In genomic region chr4:143350047-143351015, GRCm38 (mm10) we compare ENCODE assay signal across 9 mouse cellular contexts. TPM values are rescaled to one million over a fixed set of nuclear protein-coding genes. Genes with fewer than 3 reads are reported as not detected.
A peak's percentile ranks its signal among the peaks of the same experiment; 100 is the strongest.
DNase-seq lines count a peak whose midpoint lies in the region; ATAC-seq and TF ChIP-seq lines count a peak whose summit lies in the region.
"Had no signal": no experiment of that assay in that cellular context is flagged by ENCODE, and none has a peak within 500 bp of the region (broad histone marks: within the 10 kb centered on the region; RNA-seq: fewer than 3 reads in every experiment).

No protein-coding gene starts in this region.

- no peaks in the 10 kb centered on the region for H3K9me3 ChIP-seq in heart, embryonic 10.5 days
- no peaks in the 10 kb centered on the region for H3K9me3 ChIP-seq in ES-E14 (ENCODE audit: control insufficient read depth, insufficient read depth, low read depth, low read length)
- no peaks in the 10 kb centered on the region for H3K9me3 ChIP-seq in embryonic facial prominence, embryonic 10.5 days
- H3K9me3 ChIP-seq in intestine, embryonic 15.5 days, result no peaks in the 10 kb centered on the region

- peak; percentile 41; the same call in 1 of the 2 replicates for ATAC-seq in intestine, embryonic 15.5 days

- TF ChIP-seq POLR2A in olfactory bulb, adult 2 months (IDR thresholded peaks at IDR 0.05; ENCODE audit: insufficient read depth, low read depth, low read length), result no peak

- in situ Hi-C loops in ES-E14 (cut with MboI; ENCODE audit: low sequenced_read_pairs in 2 of 2, unreplicated experiment in 2 of 2), result no loop called here

- WGBS in heart, embryonic 10.5 days, result 2% methylated on average over 72 of the region's 72 CpGs
- WGBS in embryonic facial prominence, embryonic 10.5 days, result 3% methylated on average over 72 of the region's 72 CpGs
- WGBS in intestine, embryonic 15.5 days, result 3% methylated on average over 72 of the region's 72 CpGs
- WGBS in olfactory bulb, adult 2 months, result 5% methylated on average over 72 of the region's 72 CpGs

- no peak for DNase-seq in heart, embryonic 10.5 days (ENCODE audit: low spot score)
- no peak for DNase-seq in heart, postnatal 25 days (ENCODE audit: low spot score)
- DNase-seq in ES-E14 (ENCODE audit: low read depth, low spot score), result no peak
- DNase-seq in embryonic facial prominence, embryonic 10.5 days (ENCODE audit: low spot score), result peak; percentile 44
- DNase-seq in ovary, postnatal 10 days (ENCODE audit: low spot score), result no peak
- DNase-seq in layer of hippocampus, adult 8-10 months (ENCODE audit: low spot score in 2 of 2), result no peak

- H3K36me3 ChIP-seq in heart, embryonic 10.5 days, result no peaks in the 10 kb centered on the region
- H3K36me3 ChIP-seq in ES-E14 (ENCODE audit: control insufficient read depth, insufficient read depth, low read length, poor library complexity, severe bottlenecking), result no peaks in the 10 kb centered on the region
- H3K36me3 ChIP-seq in embryonic facial prominence, embryonic 10.5 days (replicated peaks), result no peaks in the 10 kb centered on the region
- no peaks in the 10 kb centered on the region for H3K36me3 ChIP-seq in intestine, embryonic 15.5 days

- H3K4me1 ChIP-seq in heart, embryonic 10.5 days, result peaks cover 28% of the 10 kb centered on the region
- H3K4me1 ChIP-seq in ES-E14 (ENCODE audit: control insufficient read depth in 2 of 2, insufficient read depth in 2 of 2, low read length in 2 of 2, poor library complexity in 1 of 2), result peaks cover 0 to 7% of the 10 kb centered on the region in 2 experiments; a peak in 1 of 4 replicates
- H3K4me1 ChIP-seq in embryonic facial prominence, embryonic 10.5 days, result peaks cover 23% of the 10 kb centered on the region
- H3K4me1 ChIP-seq in intestine, embryonic 15.5 days (replicated peaks), result peaks cover 13% of the 10 kb centered on the region
- peaks cover 17% of the 10 kb centered on the region for H3K4me1 ChIP-seq in olfactory bulb, adult 2 months (ENCODE audit: control insufficient read depth, insufficient read depth, low read length)

- 0 out of 2 replicates have a peak overlapping the region, but pooled peaks have one; percentile 57 for H3K27ac ChIP-seq in heart, embryonic 10.5 days
- no peak overlapping the region for H3K27ac ChIP-seq in ES-E14 (ENCODE audit: insufficient read depth, low read depth, low read length, poor library complexity, severe bottlenecking)
- H3K27ac ChIP-seq in embryonic facial prominence, embryonic 10.5 days (replicated peaks), result peak overlapping the region; percentile 44; the same call in 1 of the 2 replicates
- no peak overlapping the region for H3K27ac ChIP-seq in intestine, embryonic 15.5 days
- H3K27ac ChIP-seq in olfactory bulb, adult 2 months (ENCODE audit: insufficient read depth, low read depth, low read length), result no peak overlapping the region

- peak overlapping the region; percentile 96 for H3K4me2 ChIP-seq in intestine, embryonic 15.5 days (replicated peaks)

- H3K4me3 ChIP-seq in heart, embryonic 10.5 days, result peak overlapping the region; percentile 72
- H3K4me3 ChIP-seq in ES-E14 (ENCODE audit: insufficient read depth in 1 of 2, low read depth in 1 of 2, low read length in 2 of 2, poor library complexity in 1 of 2, severe bottlenecking in 1 of 2), result peak overlapping the region; percentile 63 to 67
- H3K4me3 ChIP-seq in embryonic facial prominence, embryonic 10.5 days, result peak overlapping the region; percentile 68
- peak overlapping the region; percentile 47 for H3K4me3 ChIP-seq in intestine, embryonic 15.5 days (replicated peaks)
- peak overlapping the region; percentile 42 for H3K4me3 ChIP-seq in olfactory bulb, adult 2 months (ENCODE audit: insufficient read depth, low read depth, low read length)

- H3K27me3 ChIP-seq in heart, embryonic 10.5 days (ENCODE audit: insufficient read depth, poor library complexity, severe bottlenecking), result peaks cover 59% of the 10 kb centered on the region
- peaks cover 68% of the 10 kb centered on the region for H3K27me3 ChIP-seq in embryonic facial prominence, embryonic 10.5 days (replicated peaks; ENCODE audit: low read depth, poor library complexity, severe bottlenecking)
- peaks cover 47% of the 10 kb centered on the region for H3K27me3 ChIP-seq in intestine, embryonic 15.5 days (replicated peaks)

- peak overlapping the region; percentile 25; the same call in 1 of the 2 replicates for H3K9ac ChIP-seq in ES-E14 (ENCODE audit: insufficient read depth, low read depth, low read length, poor library complexity, severe bottlenecking)
- peak overlapping the region; percentile 20 for H3K9ac ChIP-seq in intestine, embryonic 15.5 days

- TF ChIP-seq CTCF in olfactory bulb, adult 2 months (IDR thresholded peaks at IDR 0.05; ENCODE audit: insufficient read depth, low read depth, low read length), result no peak

- intact Hi-C loops in heart, postnatal 25 days (cut with DNase I), result no loop called here

TF ChIP-seq in ES-E14, 5 proteins besides CTCF, POLR2A, EP300 and RAD21:
- TF ChIP-seq ZC3H11A (IDR thresholded peaks at IDR 0.05; ENCODE audit: borderline replicate concordance, low read depth, low read length) (no peak), CHD2 (IDR thresholded peaks at IDR 0.05; ENCODE audit: low read depth, low read length) (no peak), MAFK (IDR thresholded peaks at IDR 0.05; ENCODE audit: insufficient read depth, low read depth, low read length) (no peak), HCFC1 (IDR thresholded peaks at IDR 0.05; ENCODE audit: borderline replicate concordance, insufficient read depth, low read length) (no peak), ZNF384 (IDR thresholded peaks at IDR 0.05; ENCODE audit: low read depth, low read length) (no peak)
TF ChIP-seq in ES-E14: peak in this region for 0.

RNA-seq across cellular contexts. Expression of gene Lrrc38, which starts 0.8 kb away (rescaled TPM):
- 0.14 TPM in 1 of 2 replicates, not detected in the other for polyA plus RNA-seq in heart, embryonic 10.5 days (2016; fragmentation: Nextera tagmentation; extraction: Ambion mirVana)
- total RNA-seq in heart, postnatal 25 days (2021), result under 1 TPM; 0.21 to 0.22 TPM
- total RNA-seq in ES-E14 (2012; rRNA removed), result 0.22 and 0.32 TPM in 2 replicates
- polyA plus RNA-seq in embryonic facial prominence, embryonic 10.5 days (2016; fragmentation: Nextera tagmentation; extraction: Ambion mirVana), result 0.10 TPM in 1 of 2 replicates, not detected in the other
- 0.06 TPM in 1 of 2 replicates, not detected in the other for polyA plus RNA-seq in intestine, embryonic 15.5 days (2015; fragmentation: Nextera tagmentation; extraction: Ambion mirVana)
- not detected in 2 replicates for polyA plus RNA-seq in olfactory bulb, adult 2 months (2012; ENCODE audit: insufficient read depth, insufficient read length, low replicate concordance, missing spikeins)
- total RNA-seq in layer of hippocampus, adult 8-10 months (2022), result 1 to 10 TPM in 2 of 4 experiments, under 1 TPM in 2; 0.78 to 1.5 (median 1.1) TPM
- total RNA-seq: CH12.LX had no signal

RNA-seq across cellular contexts. Expression of gene Pramel1, which starts 43.9 kb away (rescaled TPM):
- not detected in 2 replicates for polyA plus RNA-seq in heart, embryonic 10.5 days (2016; fragmentation: Nextera tagmentation; extraction: Ambion mirVana)
- total RNA-seq in heart, postnatal 25 days (2021), result not detected
- 1.8 and 2.0 TPM in 2 replicates for total RNA-seq in ES-E14 (2012; rRNA removed)
- not detected in 2 replicates for polyA plus RNA-seq in embryonic facial prominence, embryonic 10.5 days (2016; fragmentation: Nextera tagmentation; extraction: Ambion mirVana)
- polyA plus RNA-seq in intestine, embryonic 15.5 days (2015; fragmentation: Nextera tagmentation; extraction: Ambion mirVana), result not detected in 2 replicates
- polyA plus RNA-seq in olfactory bulb, adult 2 months (2012; ENCODE audit: insufficient read depth, insufficient read length, low replicate concordance, missing spikeins), result not detected in 2 replicates
- not detected for total RNA-seq in layer of hippocampus, adult 8-10 months (2022)
- total RNA-seq: CH12.LX had no signal

RNA-seq across cellular contexts. Expression of gene Pdpn, which starts 51.0 kb away (rescaled TPM):
- 22.8 and 29.8 TPM in 2 replicates for polyA plus RNA-seq in heart, embryonic 10.5 days (2016; fragmentation: Nextera tagmentation; extraction: Ambion mirVana)
- total RNA-seq in heart, postnatal 25 days (2021), result 1 to 10 TPM; 7.8 to 8.3 TPM
- 21.7 and 27.4 TPM in 2 replicates for total RNA-seq in ES-E14 (2012; rRNA removed)
- polyA plus RNA-seq in embryonic facial prominence, embryonic 10.5 days (2016; fragmentation: Nextera tagmentation; extraction: Ambion mirVana), result 38.0 and 43.0 TPM in 2 replicates
- 24.8 and 27.5 TPM in 2 replicates for polyA plus RNA-seq in intestine, embryonic 15.5 days (2015; fragmentation: Nextera tagmentation; extraction: Ambion mirVana)
- polyA plus RNA-seq in olfactory bulb, adult 2 months (2012; ENCODE audit: insufficient read depth, insufficient read length, low replicate concordance, missing spikeins), result not detected in 2 replicates
- 10 to 100 TPM; 19.7 to 38.1 (median 29.9) TPM for total RNA-seq in layer of hippocampus, adult 8-10 months (2022)
- total RNA-seq: CH12.LX had no signal

Comparison
In these comparisons a context has a peak if more than half of its experiments do, and no peak if none do; other contexts are left out.
1. H3K27ac ChIP-seq: peak in heart, embryonic 10.5 days (single experiment) and embryonic facial prominence, embryonic 10.5 days (single experiment); none in ES-E14 (single experiment), intestine, embryonic 15.5 days (single experiment) and olfactory bulb, adult 2 months (single experiment).
2. RNA of gene Pdpn, which starts 51.0 kb away (polyA plus RNA-seq): 38.0 to 43.0 TPM in embryonic facial prominence, embryonic 10.5 days, 22.8 to 29.8 TPM in heart, embryonic 10.5 days and 24.8 to 27.5 TPM in intestine, embryonic 15.5 days; not detected in olfactory bulb, adult 2 months; every median in the first group is over 10 times any median in the second.
3. Peak in every context shown above with its lines, with median percentiles within 50 percentile points of each other: H3K4me3 ChIP-seq.